ENCODE assay signal across 8 mouse cellular contexts in the genomic region with DNA sequence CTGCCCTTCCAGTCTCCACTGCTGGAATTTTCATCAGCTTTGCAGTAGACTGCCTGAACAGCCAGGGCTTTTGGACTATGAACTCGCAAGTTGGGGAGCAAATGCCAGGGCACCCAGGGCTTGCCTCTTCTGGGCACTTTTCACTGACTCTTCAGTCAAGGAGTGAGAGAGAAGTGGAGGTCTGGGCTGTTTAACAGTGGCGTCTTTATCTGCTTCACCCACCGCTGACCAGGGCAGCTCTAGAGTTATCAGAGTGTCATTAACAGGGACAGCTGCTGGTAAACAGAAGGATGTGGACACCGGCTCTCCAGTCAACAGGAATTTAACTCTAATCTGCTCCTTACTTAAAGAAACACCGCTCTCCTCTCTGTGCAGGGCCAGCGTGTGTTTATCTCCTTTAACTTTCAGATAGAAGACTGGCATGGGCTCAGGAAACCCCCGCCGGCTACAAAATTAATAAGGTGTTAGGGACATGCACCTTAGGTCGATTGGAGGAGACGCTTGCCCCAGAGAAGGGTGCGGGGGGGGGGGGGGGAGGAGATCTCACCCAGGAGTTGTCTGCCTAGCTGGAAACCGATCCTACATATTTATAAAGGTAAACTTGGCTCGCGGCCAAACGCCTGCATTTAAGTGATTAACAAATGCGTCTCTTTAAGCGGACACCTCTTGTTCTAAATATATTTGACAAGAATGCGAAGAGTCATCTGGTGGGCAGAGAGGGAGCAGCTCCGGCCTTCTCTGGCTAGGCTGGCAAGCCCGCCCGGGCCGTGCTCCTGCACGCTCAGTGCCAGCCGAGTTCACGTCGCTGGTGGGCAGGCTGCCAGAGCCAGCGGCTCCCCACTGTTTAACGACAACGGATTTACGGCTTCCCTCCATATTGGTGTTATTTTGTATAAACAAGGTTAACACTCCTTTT.
DNase-seq lines count a peak whose midpoint lies in the region; ATAC-seq and TF ChIP-seq lines count a peak whose summit lies in the region.

No protein-coding gene starts in this region.

- WGBS in hindbrain, embryonic 16.5 days, result 3% methylated on average over 29 of the region's 30 CpGs
- 6% methylated on average over 29 of the region's 30 CpGs for WGBS in liver, embryonic 11.5 days

- H3K9me3 ChIP-seq in ES-E14 (ENCODE audit: control insufficient read depth, insufficient read depth, low read depth, low read length), result no peaks in the 10 kb centered on the region
- H3K9me3 ChIP-seq in hindbrain, embryonic 16.5 days (ENCODE audit: control insufficient read depth, low read length), result no peaks in the 10 kb centered on the region
- no peaks in the 10 kb centered on the region for H3K9me3 ChIP-seq in liver, embryonic 11.5 days (ENCODE audit: control insufficient read depth, low read length)

- no peaks in the 10 kb centered on the region for H3K27me3 ChIP-seq in hindbrain, embryonic 16.5 days (replicated peaks; ENCODE audit: control insufficient read depth, insufficient read depth, low read length)
- no peaks in the 10 kb centered on the region for H3K27me3 ChIP-seq in liver, embryonic 11.5 days (replicated peaks; ENCODE audit: control insufficient read depth, insufficient read depth, low read length)
- H3K27me3 ChIP-seq in myocyte (ENCODE audit: control insufficient read depth, insufficient read depth, insufficient read length), result no peaks in the 10 kb centered on the region

- H3K27ac ChIP-seq in ES-E14 (ENCODE audit: insufficient read depth, low read depth, low read length, poor library complexity, severe bottlenecking), result no peak overlapping the region
- H3K27ac ChIP-seq in hindbrain, embryonic 16.5 days (ENCODE audit: low read depth, low read length), result no peak overlapping the region; the same call in 1 of the 2 replicates
- H3K27ac ChIP-seq in liver, embryonic 11.5 days (ENCODE audit: low read depth, low read length), result peak overlapping the region; percentile 34; the same call in 1 of the 2 replicates

- peaks cover 4 to 17% of the 10 kb centered on the region in 2 experiments; a peak in 3 of 4 replicates for H3K4me1 ChIP-seq in ES-E14 (ENCODE audit: control insufficient read depth in 2 of 2, insufficient read depth in 2 of 2, low read length in 2 of 2, poor library complexity in 1 of 2)
- peaks cover 21% of the 10 kb centered on the region for H3K4me1 ChIP-seq in hindbrain, embryonic 16.5 days (ENCODE audit: control insufficient read depth, insufficient read depth, low read depth, low read length)
- H3K4me1 ChIP-seq in liver, embryonic 11.5 days (replicated peaks; ENCODE audit: control insufficient read depth, insufficient read depth, low read length), result peaks cover 14% of the 10 kb centered on the region

- 0 out of 2 replicates have a peak overlapping the region, but pooled peaks have one; percentile 9 for H3K9ac ChIP-seq in ES-E14 (ENCODE audit: insufficient read depth, low read depth, low read length, poor library complexity, severe bottlenecking)
- peak overlapping the region; percentile 25; the same call in 1 of the 2 replicates for H3K9ac ChIP-seq in hindbrain, embryonic 16.5 days (ENCODE audit: low read depth, low read length)
- H3K9ac ChIP-seq in liver, embryonic 11.5 days (ENCODE audit: low read depth, low read length), result peak overlapping the region; percentile 12; the same call in 1 of the 2 replicates

- H3K36me3 ChIP-seq in ES-E14 (ENCODE audit: control insufficient read depth, insufficient read depth, low read length, poor library complexity, severe bottlenecking) (no peaks in the 10 kb centered on the region), myocyte (ENCODE audit: control insufficient read depth, insufficient read depth) (no peaks in the 10 kb centered on the region)
- no peaks in the 10 kb centered on the region for H3K36me3 ChIP-seq in hindbrain, embryonic 16.5 days (ENCODE audit: control insufficient read depth, insufficient read depth, low read length)
- H3K36me3 ChIP-seq in liver, embryonic 11.5 days (ENCODE audit: control insufficient read depth, insufficient read depth, low read length), result no peaks in the 10 kb centered on the region

- TF ChIP-seq POLR2A in myocyte (IDR thresholded peaks at IDR 0.05; ENCODE audit: insufficient read length, low read depth), result no peak

- no peak overlapping the region for H3ac ChIP-seq in myocyte (ENCODE audit: control insufficient read depth, insufficient read length)

- in situ Hi-C loops in ES-E14 (cut with MboI; ENCODE audit: low sequenced_read_pairs in 2 of 2, unreplicated experiment in 2 of 2), result no loop called here

- H3K4me2 ChIP-seq in hindbrain, embryonic 16.5 days (ENCODE audit: low read length), result peak overlapping the region; percentile 64
- H3K4me2 ChIP-seq in liver, embryonic 11.5 days, result peak overlapping the region; percentile 56
- peak overlapping the region; percentile 52 for H3K4me2 ChIP-seq in myocyte (ENCODE audit: low read depth)

- H3K79me2 ChIP-seq in myocyte (ENCODE audit: control insufficient read depth, insufficient read depth), result no peaks in the 10 kb centered on the region

- peak overlapping the region; percentile 14 to 21; a peak in 3 of 4 replicates for H3K4me3 ChIP-seq in ES-E14 (ENCODE audit: insufficient read depth in 1 of 2, low read depth in 1 of 2, low read length in 2 of 2, poor library complexity in 1 of 2, severe bottlenecking in 1 of 2)
- peak overlapping the region; percentile 34 for H3K4me3 ChIP-seq in hindbrain, embryonic 16.5 days (ENCODE audit: low read length)
- peak overlapping the region; percentile 28 for H3K4me3 ChIP-seq in liver, embryonic 11.5 days (ENCODE audit: low read depth, low read length)
- H3K4me3 ChIP-seq in myocyte, result no peak overlapping the region

- peak; percentile 82 for ATAC-seq in hindbrain, embryonic 16.5 days
- peak; percentile 66 for ATAC-seq in liver, embryonic 11.5 days (replicated peaks; ENCODE audit: low FRiP score)

- peak; percentile 20 for DNase-seq in ES-E14 (ENCODE audit: low read depth, low spot score)
- peak; percentile 10 for DNase-seq in cerebellum, adult 9-10 months
- peak; percentile 21 to 51 for DNase-seq in gastrocnemius, adult 8-10 months (ENCODE audit: low spot score in 2 of 2)
- DNase-seq in liver, embryonic 11.5 days (ENCODE audit: low spot score), result peak; percentile 50
- DNase-seq in urinary bladder, postnatal 36 days (ENCODE audit: low spot score in 2 of 2), result peak; percentile 51 to 64
- DNase-seq in layer of hippocampus, postnatal 14 days (ENCODE audit: low spot score in 2 of 2), result no peak

TF ChIP-seq in ES-E14, 5 proteins besides CTCF, POLR2A, EP300 and RAD21:
- TF ChIP-seq CHD2 (IDR thresholded peaks at IDR 0.05; ENCODE audit: low read depth, low read length) (no peak), MAFK (IDR thresholded peaks at IDR 0.05; ENCODE audit: insufficient read depth, low read depth, low read length) (no peak), ZNF384 (IDR thresholded peaks at IDR 0.05; ENCODE audit: low read depth, low read length) (no peak), HCFC1 (IDR thresholded peaks at IDR 0.05; ENCODE audit: borderline replicate concordance, insufficient read depth, low read length) (no peak), ZC3H11A (IDR thresholded peaks at IDR 0.05; ENCODE audit: borderline replicate concordance, low read depth, low read length) (no peak)

TF ChIP-seq in myocyte, 11 proteins besides CTCF, POLR2A, EP300 and RAD21:
- TF ChIP-seq MYOD1 (IDR thresholded peaks at IDR 0.05; ENCODE audit: control insufficient read depth in 1 of 3, insufficient read length in 2 of 3, low read depth in 2 of 3) (peak in 2 of 3 experiments; percentile 20 to 40), MYOG (IDR thresholded peaks at IDR 0.05; ENCODE audit: control insufficient read depth in 1 of 3, insufficient read depth in 1 of 3, insufficient read length in 2 of 3, low read depth in 2 of 3) (peak in 1 of 3 experiments; percentile 5), USF1 (IDR thresholded peaks at IDR 0.05; ENCODE audit: low read depth) (no peak)

Comparison
In these comparisons a context has a peak if more than half of its experiments do, and no peak if none do; other contexts are left out.
1. DNase-seq: peak in ES-E14 (single experiment), cerebellum, adult 9-10 months (single experiment), gastrocnemius, adult 8-10 months (2 of 2), liver, embryonic 11.5 days (single experiment) and urinary bladder, postnatal 36 days (2 of 2); none in layer of hippocampus, postnatal 14 days (0 of 2).
2. Peak in every context shown above with its lines, with median percentiles within 50 percentile points of each other: H3K9ac ChIP-seq and H3K4me2 ChIP-seq.